Mouse (Mus musculus): ENCODE results near the gene Rpl36. TPM values are rescaled to one million over a fixed set of nuclear protein-coding genes. Genes with fewer than 3 reads are reported as not detected.

Gene Rpl36
- total and polyA plus RNA-seq, 2 experiments from 2014 or later = 1,192 to 1,600 TPM

DNA sequence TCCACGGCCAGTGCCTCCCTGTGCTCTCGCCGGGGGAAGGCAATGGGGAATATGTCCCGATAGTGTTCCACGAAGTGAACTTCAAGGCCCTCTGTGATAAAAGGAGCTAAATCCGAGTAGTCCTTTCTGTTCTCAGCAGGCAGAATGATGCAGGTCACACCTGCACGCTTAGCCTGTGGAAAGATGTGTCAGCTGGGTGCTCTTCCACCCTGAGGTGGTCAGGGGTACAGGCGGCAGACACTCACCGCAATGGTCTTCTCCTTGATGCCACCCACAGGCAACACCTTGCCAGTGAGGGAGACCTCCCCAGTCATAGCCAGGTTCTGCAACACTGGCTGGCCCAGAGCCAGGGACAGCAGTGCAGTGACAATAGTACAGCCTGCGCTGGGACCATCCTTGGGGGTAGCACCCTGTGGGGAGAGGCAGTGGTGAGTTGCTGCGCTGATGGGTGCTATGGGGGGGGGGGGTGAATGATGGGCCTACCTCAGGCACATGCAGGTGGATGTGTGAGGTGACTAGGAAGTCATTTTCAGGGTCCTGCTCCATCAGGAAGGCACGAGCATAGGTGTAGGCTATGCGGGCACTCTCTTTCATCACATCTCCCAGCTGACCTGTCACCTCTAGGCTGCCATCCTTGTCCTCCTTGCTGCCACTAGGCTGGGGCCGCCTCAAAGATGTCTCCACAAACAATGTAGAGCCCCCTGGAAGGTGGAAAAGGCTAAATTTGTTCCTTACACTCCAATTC, 1.3 kb downstream of the Rpl36 start:
- Histone ChIP-seq H3K4me2 (ENCODE audit: low read depth, low read length) (peak overlapping the region; percentile 81), H3K27me3 (ENCODE audit: control insufficient read depth, insufficient read depth, low read length) (no peaks in the 10 kb centered on the region), H3K9me3 (replicated peaks; ENCODE audit: control insufficient read depth, low read length) (no peaks in the 10 kb centered on the region), H3K4me3 (ENCODE audit: low read depth, low read length) (peak overlapping the region; percentile 84), H3K9ac (replicated peaks; ENCODE audit: low read depth, low read length) (peak overlapping the region; percentile 90), H3K27ac (ENCODE audit: low read depth) (peak overlapping the region; percentile 87), H3K4me1 (ENCODE audit: control insufficient read depth, insufficient read depth) (peaks cover 13% of the 10 kb centered on the region), H3K36me3 (replicated peaks; ENCODE audit: control insufficient read depth, insufficient read depth, low read length) (peaks cover 49% of the 10 kb centered on the region)
- WGBS = 24% methylated on average over 14 of the region's 14 CpGs
- DNase-seq (ENCODE audit: low spot score) (no peak), ATAC-seq (ENCODE audit: insufficient read depth, low read depth) (no peak)
- no peak for TF ChIP-seq CTCF (IDR thresholded peaks at IDR 0.05; ENCODE audit: low read depth)
- TF ChIP-seq EP300 (IDR thresholded peaks at IDR 0.05; ENCODE audit: low read depth) = no peak

DNA sequence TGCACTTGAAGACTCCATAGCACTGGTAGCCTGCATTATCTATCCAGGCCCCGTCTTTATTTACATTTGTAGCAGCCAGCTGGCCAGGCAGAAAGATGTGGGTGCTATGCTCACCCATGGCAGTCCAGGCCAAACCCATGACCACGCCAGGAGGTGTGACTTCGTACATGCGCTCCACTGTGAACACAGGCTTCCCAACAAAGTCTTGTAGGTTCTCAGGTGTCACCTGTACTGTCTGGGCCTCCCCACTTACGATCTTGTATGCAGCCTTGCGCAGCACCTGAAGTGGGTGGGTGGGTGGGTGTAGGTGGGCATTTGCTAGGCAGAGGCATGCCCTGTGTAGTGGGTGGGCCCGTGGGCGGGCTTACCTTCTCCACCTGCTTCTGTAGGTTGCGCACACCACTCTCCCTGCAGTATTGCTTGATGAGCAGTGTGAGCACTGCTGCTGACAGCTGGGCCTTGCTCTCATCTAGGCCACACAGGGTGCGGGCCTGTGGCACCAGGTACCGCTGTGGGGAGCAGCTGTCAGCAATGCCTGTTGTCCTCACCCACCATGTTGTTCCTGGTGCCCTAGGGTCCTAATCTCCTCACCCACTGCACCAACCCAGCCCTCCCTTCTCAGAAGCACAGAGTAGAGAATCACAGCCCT, 2.0 kb downstream of the Rpl36 start:
- peaks cover 56% of the 10 kb centered on the region for H3K36me3 ChIP-seq (replicated peaks; ENCODE audit: control insufficient read depth, insufficient read depth, low read length)
- no peak overlapping the region for H3K27ac ChIP-seq (ENCODE audit: low read depth)
- H3K4me2 ChIP-seq (ENCODE audit: low read depth, low read length) = no peak overlapping the region
- H3K9me3 ChIP-seq (replicated peaks; ENCODE audit: control insufficient read depth, low read length) = no peaks in the 10 kb centered on the region
- H3K27me3 ChIP-seq (ENCODE audit: control insufficient read depth, insufficient read depth, low read length) = no peaks in the 10 kb centered on the region
- DNase-seq (ENCODE audit: low spot score) = no peak
- peaks cover 10% of the 10 kb centered on the region for H3K4me1 ChIP-seq (ENCODE audit: control insufficient read depth, insufficient read depth)
- WGBS = 79% methylated on average over 11 of the region's 11 CpGs
- no peak overlapping the region for H3K4me3 ChIP-seq (ENCODE audit: low read depth, low read length)
- no peak for ATAC-seq (ENCODE audit: insufficient read depth, low read depth)
- TF ChIP-seq EP300 (IDR thresholded peaks at IDR 0.05; ENCODE audit: low read depth) (no peak), CTCF (IDR thresholded peaks at IDR 0.05; ENCODE audit: low read depth) (no peak)
- H3K9ac ChIP-seq (replicated peaks; ENCODE audit: low read depth, low read length) = 0 out of 2 replicates have a peak overlapping the region, but pooled peaks have one; percentile 90

DNA sequence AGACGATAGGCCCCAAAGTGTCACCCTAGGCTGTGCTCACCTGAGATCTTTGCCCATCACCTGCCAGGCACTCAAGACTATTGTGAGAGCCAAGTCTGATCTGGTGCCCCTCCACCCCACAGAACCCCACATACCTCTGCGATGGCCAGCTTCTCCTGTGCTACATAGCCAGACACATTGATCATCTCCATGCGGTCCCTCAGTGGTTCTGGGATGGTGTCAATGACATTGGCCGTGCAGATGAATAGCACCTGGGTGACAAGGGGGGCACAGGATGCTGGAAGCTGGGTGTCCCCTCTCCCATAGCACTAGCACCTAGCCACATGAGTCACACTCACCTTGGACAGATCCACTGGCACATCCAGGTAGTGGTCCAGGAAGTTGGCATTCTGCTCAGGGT, 2.6 kb downstream of the Rpl36 start:
- TF ChIP-seq EP300 (IDR thresholded peaks at IDR 0.05; ENCODE audit: low read depth) = no peak
- no peak overlapping the region for H3K4me2 ChIP-seq (ENCODE audit: low read depth, low read length)
- no peak overlapping the region for H3K9ac ChIP-seq (replicated peaks; ENCODE audit: low read depth, low read length)
- H3K9me3 ChIP-seq (replicated peaks; ENCODE audit: control insufficient read depth, low read length) = no peaks in the 10 kb centered on the region
- H3K36me3 ChIP-seq (replicated peaks; ENCODE audit: control insufficient read depth, insufficient read depth, low read length) = peaks cover 62% of the 10 kb centered on the region
- no peaks in the 10 kb centered on the region for H3K27me3 ChIP-seq (ENCODE audit: control insufficient read depth, insufficient read depth, low read length)
- DNase-seq (ENCODE audit: low spot score) (no peak), ATAC-seq (ENCODE audit: insufficient read depth, low read depth) (no peak)
- 81% methylated on average over 4 of the region's 4 CpGs for WGBS
- H3K4me3 ChIP-seq (ENCODE audit: low read depth, low read length) = no peak overlapping the region
- no peak overlapping the region for H3K27ac ChIP-seq (ENCODE audit: low read depth)
- H3K4me1 ChIP-seq (ENCODE audit: control insufficient read depth, insufficient read depth) = peaks cover 8% of the 10 kb centered on the region

DNA sequence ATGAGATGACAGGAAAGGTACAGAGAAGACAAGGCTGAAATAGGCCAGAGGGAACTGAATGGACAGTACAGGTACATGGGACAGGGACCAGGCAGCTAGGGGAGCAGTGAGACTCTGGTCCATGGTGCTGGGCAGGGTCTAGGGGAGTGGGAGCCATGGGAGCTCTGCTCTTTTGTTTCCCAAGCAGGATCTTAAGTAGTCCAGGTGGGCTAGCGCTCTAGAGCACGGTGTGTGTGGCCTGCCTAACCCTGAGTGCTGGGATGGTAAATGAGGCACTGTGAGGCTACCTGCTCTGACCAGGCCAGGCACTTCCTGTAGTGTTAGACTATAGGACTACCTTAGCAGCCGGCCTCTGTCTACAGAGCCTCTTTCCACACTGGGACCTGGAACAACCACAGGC, 3.5 kb downstream of the Rpl36 start:
- Histone ChIP-seq H3K36me3 (replicated peaks; ENCODE audit: control insufficient read depth, insufficient read depth, low read length) (peaks cover 67% of the 10 kb centered on the region), H3K4me1 (ENCODE audit: control insufficient read depth, insufficient read depth) (peaks cover 8% of the 10 kb centered on the region), H3K9me3 (replicated peaks; ENCODE audit: control insufficient read depth, low read length) (no peaks in the 10 kb centered on the region), H3K4me2 (ENCODE audit: low read depth, low read length) (no peak overlapping the region), H3K27ac (ENCODE audit: low read depth) (no peak overlapping the region), H3K9ac (replicated peaks; ENCODE audit: low read depth, low read length) (no peak overlapping the region), H3K4me3 (ENCODE audit: low read depth, low read length) (no peak overlapping the region), H3K27me3 (ENCODE audit: control insufficient read depth, insufficient read depth, low read length) (no peaks in the 10 kb centered on the region)
- TF ChIP-seq CTCF (IDR thresholded peaks at IDR 0.05; ENCODE audit: low read depth) (no peak), EP300 (IDR thresholded peaks at IDR 0.05; ENCODE audit: low read depth) (no peak)
- no peak for DNase-seq (ENCODE audit: low spot score)
- WGBS = 70% methylated on average over 3 of the region's 3 CpGs
- no peak for ATAC-seq (ENCODE audit: insufficient read depth, low read depth)

DNA sequence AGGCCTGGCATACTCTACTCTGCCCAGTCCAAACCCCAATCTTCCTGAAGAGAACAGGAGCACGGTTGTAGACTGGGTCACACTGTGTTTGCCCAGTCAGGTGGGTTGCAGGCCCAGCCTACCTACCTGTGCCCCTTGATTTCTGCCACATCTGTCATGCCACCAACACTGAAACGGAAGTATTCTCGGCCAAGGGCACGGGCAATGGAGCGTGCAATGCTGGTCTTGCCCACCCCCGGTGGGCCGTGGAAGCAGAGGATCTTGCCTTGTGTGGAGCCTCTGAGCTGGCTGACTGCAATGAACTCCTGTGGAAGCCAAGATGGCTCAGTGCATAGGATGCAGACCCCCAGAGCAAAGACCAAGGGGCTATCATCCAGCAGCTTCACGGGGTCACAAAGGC, 4.4 kb downstream of the Rpl36 start:
- WGBS = 92% methylated on average over 8 of the region's 8 CpGs
- DNase-seq (ENCODE audit: low spot score) (no peak), ATAC-seq (ENCODE audit: insufficient read depth, low read depth) (no peak)
- Histone ChIP-seq H3K27ac (ENCODE audit: low read depth) (no peak overlapping the region), H3K9me3 (replicated peaks; ENCODE audit: control insufficient read depth, low read length) (no peaks in the 10 kb centered on the region), H3K4me2 (ENCODE audit: low read depth, low read length) (no peak overlapping the region), H3K36me3 (replicated peaks; ENCODE audit: control insufficient read depth, insufficient read depth, low read length) (peaks cover 76% of the 10 kb centered on the region), H3K27me3 (ENCODE audit: control insufficient read depth, insufficient read depth, low read length) (no peaks in the 10 kb centered on the region), H3K4me1 (ENCODE audit: control insufficient read depth, insufficient read depth) (peaks cover 8% of the 10 kb centered on the region), H3K9ac (replicated peaks; ENCODE audit: low read depth, low read length) (no peak overlapping the region), H3K4me3 (ENCODE audit: low read depth, low read length) (no peak overlapping the region)
- no peak for TF ChIP-seq EP300 (IDR thresholded peaks at IDR 0.05; ENCODE audit: low read depth)
- TF ChIP-seq CTCF (IDR thresholded peaks at IDR 0.05; ENCODE audit: low read depth) = no peak

Data from heart, postnatal 0 days (tissue).